In the genomic region with DNA sequence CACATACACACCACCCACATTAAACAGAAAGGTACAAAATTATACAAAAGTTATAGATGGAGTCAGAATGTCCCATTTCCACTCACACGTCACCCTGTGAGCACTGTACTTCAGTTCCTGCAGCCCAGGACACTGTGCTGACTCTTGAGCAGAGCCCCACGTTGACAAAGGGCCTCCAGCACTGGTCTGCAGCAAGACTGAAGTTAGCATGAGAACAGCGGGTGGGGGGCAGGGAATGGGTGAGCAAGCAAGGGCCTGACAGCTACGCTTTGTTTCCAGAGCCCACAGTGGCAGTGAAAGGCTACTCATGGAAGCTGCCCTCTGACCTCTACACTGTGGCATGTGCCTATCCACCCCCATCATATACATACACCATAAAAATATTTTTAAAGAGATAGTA, we compare ENCODE assay signal across 31 mouse cellular contexts. TPM values are rescaled to one million over a fixed set of nuclear protein-coding genes. Genes with fewer than 3 reads are reported as not detected.
DNase-seq lines count a peak whose midpoint lies in the region; ATAC-seq lines count a peak whose summit lies in the region.
"Had no signal": no experiment of that assay in that cellular context is flagged by ENCODE, and none has a peak within 500 bp of the region (broad histone marks: within the 10 kb centered on the region; RNA-seq: fewer than 3 reads in every experiment).

No protein-coding gene starts in this region.

- peak; percentile 45 for DNase-seq in hindbrain, embryonic 11.5 days (ENCODE audit: low spot score)
- peak; percentile 18 for DNase-seq in CD4-positive helper T cell, adult 2 months (ENCODE audit: low read depth, low spot score)
- peak; percentile 45 for DNase-seq in embryo, embryonic 10 days (ENCODE audit: low spot score)
- peak; percentile 33 for DNase-seq in induced T-regulatory cell, adult 2 months (ENCODE audit: low read depth)
- DNase-seq in urinary bladder, postnatal 25 days (ENCODE audit: low spot score): no peak
- DNase-seq: adrenal gland, adult 2 months; cerebellum, adult 8-10 months; gastrocnemius, adult 2 months; gastrocnemius, postnatal 36 days; heart, adult 18-20 months; heart, postnatal 36 days; kidney, adult 9 months; kidney, postnatal 25 days; left cerebral cortex, postnatal 4 days; liver, postnatal 0 days; lung, postnatal 4 days; right cerebral cortex, postnatal 25 days; thymus, adult 18-20 months; thymus, postnatal 36 days had no signal

- H3K9ac ChIP-seq in hindbrain, embryonic 11.5 days (ENCODE audit: low read depth, low read length): no peak overlapping the region
- H3K9ac ChIP-seq in hindbrain, embryonic 16.5 days (ENCODE audit: low read depth, low read length): no peak overlapping the region
- H3K9ac ChIP-seq in intestine, embryonic 16.5 days (ENCODE audit: low read depth, low read length): no peak overlapping the region
- H3K9ac ChIP-seq in kidney, embryonic 16.5 days (replicated peaks; ENCODE audit: low read length): no peak overlapping the region
- H3K9ac ChIP-seq: hindbrain, embryonic 15.5 days; intestine, embryonic 15.5 days; liver, embryonic 12.5 days; liver, postnatal 0 days had no signal

- H3K4me2 ChIP-seq in hindbrain, embryonic 11.5 days (replicated peaks; ENCODE audit: low read depth, low read length): no peak overlapping the region
- no peak overlapping the region for H3K4me2 ChIP-seq in hindbrain, embryonic 16.5 days (ENCODE audit: low read length)
- no peak overlapping the region for H3K4me2 ChIP-seq in intestine, embryonic 16.5 days (ENCODE audit: low read depth, low read length)
- H3K4me2 ChIP-seq in kidney, embryonic 16.5 days (replicated peaks; ENCODE audit: low read depth, low read length): no peak overlapping the region
- H3K4me2 ChIP-seq: heart, embryonic 11.5 days; hindbrain, embryonic 15.5 days; intestine, embryonic 15.5 days; liver, embryonic 12.5 days had no signal

- no peak for ATAC-seq in hindbrain, embryonic 11.5 days (ENCODE audit: low FRiP score)
- ATAC-seq in hindbrain, embryonic 16.5 days: no peak
- ATAC-seq in intestine, embryonic 16.5 days: no peak
- no peak for ATAC-seq in kidney, embryonic 16.5 days (ENCODE audit: low FRiP score, low TSS enrichment)
- ATAC-seq: forebrain, embryonic 14.5 days; intestine, embryonic 15.5 days; liver, embryonic 12.5 days; liver, postnatal 0 days; midbrain, embryonic 16.5 days had no signal

- H3K4me3 ChIP-seq in hindbrain, embryonic 11.5 days (ENCODE audit: low read depth, low read length): no peak overlapping the region
- H3K4me3 ChIP-seq in hindbrain, embryonic 16.5 days (ENCODE audit: low read length): no peak overlapping the region
- no peak overlapping the region for H3K4me3 ChIP-seq in intestine, embryonic 16.5 days (ENCODE audit: low read length)
- H3K4me3 ChIP-seq in kidney, embryonic 16.5 days (ENCODE audit: low read length): no peak overlapping the region
- H3K4me3 ChIP-seq: gastrocnemius, adult 2 months; hindbrain, embryonic 15.5 days; intestine, embryonic 15.5 days; liver, embryonic 12.5 days; megakaryocyte, embryonic 14.5 days; myocyte had no signal

- whole genome bisulfite sequencing in hindbrain, embryonic 11.5 days: 18% methylated on average over 4 of the region's 4 CpGs
- 14% methylated on average over 4 of the region's 4 CpGs for WGBS in hindbrain, embryonic 16.5 days
- 47% methylated on average over 4 of the region's 4 CpGs for WGBS in intestine, embryonic 16.5 days
- 52% methylated on average over 4 of the region's 4 CpGs for WGBS in kidney, embryonic 16.5 days

- H3K27ac ChIP-seq in hindbrain, embryonic 11.5 days (ENCODE audit: low read depth, low read length): no peak overlapping the region
- H3K27ac ChIP-seq in hindbrain, embryonic 16.5 days (ENCODE audit: low read depth, low read length): no peak overlapping the region
- H3K27ac ChIP-seq in intestine, embryonic 16.5 days (ENCODE audit: low read length): no peak overlapping the region
- no peak overlapping the region for H3K27ac ChIP-seq in kidney, embryonic 16.5 days (ENCODE audit: low read length)
- H3K27ac ChIP-seq: gastrocnemius, adult 2 months; hindbrain, embryonic 15.5 days; intestine, embryonic 15.5 days; liver, embryonic 12.5 days; stomach, postnatal 0 days had no signal

- H3K27me3 ChIP-seq in hindbrain, embryonic 11.5 days (ENCODE audit: control insufficient read depth, insufficient read depth, low read length): no peaks in the 10 kb centered on the region
- no peaks in the 10 kb centered on the region for H3K27me3 ChIP-seq in hindbrain, embryonic 16.5 days (replicated peaks; ENCODE audit: control insufficient read depth, insufficient read depth, low read length)
- no peaks in the 10 kb centered on the region for H3K27me3 ChIP-seq in intestine, embryonic 16.5 days (replicated peaks; ENCODE audit: control insufficient read depth, insufficient read depth, low read length)
- no peaks in the 10 kb centered on the region for H3K27me3 ChIP-seq in kidney, embryonic 16.5 days (ENCODE audit: insufficient read depth, low read length)
- H3K27me3 ChIP-seq: hindbrain, embryonic 15.5 days; intestine, embryonic 15.5 days; liver, embryonic 12.5 days had no signal

- no peaks in the 10 kb centered on the region for H3K9me3 ChIP-seq in hindbrain, embryonic 11.5 days (ENCODE audit: control insufficient read depth, low read length)
- no peaks in the 10 kb centered on the region for H3K9me3 ChIP-seq in hindbrain, embryonic 16.5 days (ENCODE audit: control insufficient read depth, low read length)
- H3K9me3 ChIP-seq in intestine, embryonic 16.5 days (ENCODE audit: control insufficient read depth, low read length): no peaks in the 10 kb centered on the region
- H3K9me3 ChIP-seq in kidney, embryonic 16.5 days (ENCODE audit: low read length): no peaks in the 10 kb centered on the region; the same call in 1 of the 2 replicates
- H3K9me3 ChIP-seq: hindbrain, embryonic 15.5 days; intestine, embryonic 15.5 days; liver, embryonic 12.5 days had no signal

- H3K4me1 ChIP-seq in hindbrain, embryonic 11.5 days (replicated peaks; ENCODE audit: control insufficient read depth, insufficient read depth, low read length): no peaks in the 10 kb centered on the region
- H3K4me1 ChIP-seq in hindbrain, embryonic 16.5 days (ENCODE audit: control insufficient read depth, insufficient read depth, low read depth, low read length): peaks cover 4% of the 10 kb centered on the region
- 0 out of 2 replicates have a peak, but pooled peaks cover 2% of the 10 kb centered on the region for H3K4me1 ChIP-seq in intestine, embryonic 16.5 days (ENCODE audit: control insufficient read depth, insufficient read depth, low read length)
- H3K4me1 ChIP-seq in kidney, embryonic 16.5 days (ENCODE audit: insufficient read depth, low read length): no peaks in the 10 kb centered on the region
- H3K4me1 ChIP-seq: intestine, embryonic 15.5 days; liver, embryonic 12.5 days had no signal

- H3K36me3 ChIP-seq in hindbrain, embryonic 11.5 days (ENCODE audit: control insufficient read depth, insufficient read depth, low read length): no peaks in the 10 kb centered on the region
- no peaks in the 10 kb centered on the region for H3K36me3 ChIP-seq in hindbrain, embryonic 16.5 days (ENCODE audit: control insufficient read depth, insufficient read depth, low read length)
- H3K36me3 ChIP-seq in intestine, embryonic 16.5 days (ENCODE audit: control insufficient read depth, insufficient read depth, low read length): no peaks in the 10 kb centered on the region
- H3K36me3 ChIP-seq in kidney, embryonic 16.5 days (ENCODE audit: insufficient read depth, low read length): no peaks in the 10 kb centered on the region
- H3K36me3 ChIP-seq: hindbrain, embryonic 15.5 days; intestine, embryonic 15.5 days; liver, embryonic 12.5 days had no signal

RNA-seq across cellular contexts. Expression of gene Bsn, which starts 40.4 kb away (rescaled TPM):
- polyA plus RNA-seq in hindbrain, embryonic 11.5 days (2014; fragmentation: Nextera tagmentation; extraction: Ambion mirVana): 3.9 and 4.4 TPM in 2 replicates
- polyA plus RNA-seq in hindbrain, embryonic 16.5 days (2015; fragmentation: Nextera tagmentation; extraction: Ambion mirVana): 8.7 and 9.5 TPM in 2 replicates
- 5.4 TPM in 2 replicates for polyA plus RNA-seq in intestine, embryonic 16.5 days (2015; fragmentation: Nextera tagmentation; extraction: Ambion mirVana)
- polyA plus RNA-seq in kidney, embryonic 16.5 days (2015; fragmentation: Nextera tagmentation; extraction: Ambion mirVana): 0.64 and 0.67 TPM in 2 replicates

RNA-seq across cellular contexts. Expression of gene Apeh, which starts 55.4 kb away (rescaled TPM):
- 54.3 and 55.3 TPM in 2 replicates for polyA plus RNA-seq in hindbrain, embryonic 11.5 days (2014; fragmentation: Nextera tagmentation; extraction: Ambion mirVana)
- polyA plus RNA-seq in hindbrain, embryonic 16.5 days (2015; fragmentation: Nextera tagmentation; extraction: Ambion mirVana): 58.6 and 60.9 TPM in 2 replicates
- 105 and 109 TPM in 2 replicates for polyA plus RNA-seq in intestine, embryonic 16.5 days (2015; fragmentation: Nextera tagmentation; extraction: Ambion mirVana)
- polyA plus RNA-seq in kidney, embryonic 16.5 days (2015; fragmentation: Nextera tagmentation; extraction: Ambion mirVana): 87.8 and 93.0 TPM in 2 replicates
